Mouse (Mus musculus): ENCODE measurements around the gene Tbc1d14. TPM values are rescaled to one million over a fixed set of nuclear protein-coding genes. Genes with fewer than 3 reads are reported as not detected.

Gene Tbc1d14
- 27.7 and 49.9 TPM in 2 replicates for polyA plus RNA-seq (2014; fragmentation: Nextera tagmentation; extraction: Ambion mirVana)

GRCm38 (mm10) chr5:36593176-36593575, at the start of gene Tbc1d14:
Gene Tbc1d14 (minus strand): TSS chr5:36593276.
- Histone ChIP-seq H3K36me3 (ENCODE audit: control insufficient read depth, insufficient read depth, low read length) (no peaks in the 10 kb centered on the region), H3K9ac (ENCODE audit: low read depth, low read length) (no peak within 1 kb of the TSS), H3K4me1 (ENCODE audit: control insufficient read depth, insufficient read depth, low read length) (no peaks in the 10 kb centered on the region), H3K9me3 (ENCODE audit: control insufficient read depth, low read length) (no peaks in the 10 kb centered on the region), H3K27ac (ENCODE audit: low read depth, low read length) (no peak within 1 kb of the TSS), H3K4me3 (ENCODE audit: low read length) (no peak within 1 kb of the TSS), H3K27me3 (ENCODE audit: control insufficient read depth, insufficient read depth, low read length) (no peaks in the 10 kb centered on the region), H3K4me2 (replicated peaks; ENCODE audit: low read depth, low read length) (no peak within 1 kb of the TSS)
- WGBS: 84% methylated on average over 5 of the region's 5 CpGs
- no peak for ATAC-seq (ENCODE audit: low FRiP score, low TSS enrichment)

- WGBS: 66% methylated on average over 5 of the region's 5 CpGs
- no peaks in the 10 kb centered on the region for H3K27me3 ChIP-seq (ENCODE audit: control insufficient read depth, insufficient read depth, low read length)
- H3K4me3 ChIP-seq (ENCODE audit: low read length): no peak overlapping the region
- no peak overlapping the region for H3K27ac ChIP-seq (ENCODE audit: low read depth, low read length)
- H3K4me2 ChIP-seq (replicated peaks; ENCODE audit: low read depth, low read length): no peak overlapping the region
- no peaks in the 10 kb centered on the region for H3K9me3 ChIP-seq (ENCODE audit: control insufficient read depth, low read length)
- peaks cover 17% of the 10 kb centered on the region for H3K36me3 ChIP-seq (ENCODE audit: control insufficient read depth, insufficient read depth, low read length)
- no peak for ATAC-seq (ENCODE audit: low FRiP score, low TSS enrichment)
- H3K4me1 ChIP-seq (ENCODE audit: control insufficient read depth, insufficient read depth, low read length): peaks cover 12% of the 10 kb centered on the region
- H3K9ac ChIP-seq (ENCODE audit: low read depth, low read length): no peak overlapping the region
Observed at GRCm38 (mm10) chr5:36625612-36626011, 32.5 kb upstream of the Tbc1d14 start.

GRCm38 (mm10) chr5:36623670-36624069, 30.6 kb upstream of the Tbc1d14 start:
- ATAC-seq (ENCODE audit: low FRiP score, low TSS enrichment): no peak
- no peak overlapping the region for H3K9ac ChIP-seq (ENCODE audit: low read depth, low read length)
- 83% methylated on average over 5 of the region's 5 CpGs for WGBS
- H3K27ac ChIP-seq (ENCODE audit: low read depth, low read length): no peak overlapping the region
- H3K4me3 ChIP-seq (ENCODE audit: low read length): no peak overlapping the region
- peaks cover 12% of the 10 kb centered on the region for H3K4me1 ChIP-seq (ENCODE audit: control insufficient read depth, insufficient read depth, low read length)
- no peak overlapping the region for H3K4me2 ChIP-seq (replicated peaks; ENCODE audit: low read depth, low read length)
- no peaks in the 10 kb centered on the region for H3K9me3 ChIP-seq (ENCODE audit: control insufficient read depth, low read length)
- no peaks in the 10 kb centered on the region for H3K27me3 ChIP-seq (ENCODE audit: control insufficient read depth, insufficient read depth, low read length)
- H3K36me3 ChIP-seq (ENCODE audit: control insufficient read depth, insufficient read depth, low read length): peaks cover 11% of the 10 kb centered on the region

GRCm38 (mm10) chr5:36621058-36621449, 28.0 kb upstream of the Tbc1d14 start:
- H3K9ac ChIP-seq (ENCODE audit: low read depth, low read length): no peak overlapping the region
- H3K27me3 ChIP-seq (ENCODE audit: control insufficient read depth, insufficient read depth, low read length): no peaks in the 10 kb centered on the region
- peaks cover 32% of the 10 kb centered on the region for H3K36me3 ChIP-seq (ENCODE audit: control insufficient read depth, insufficient read depth, low read length)
- H3K4me3 ChIP-seq (ENCODE audit: low read length): no peak overlapping the region
- H3K9me3 ChIP-seq (ENCODE audit: control insufficient read depth, low read length): no peaks in the 10 kb centered on the region
- no peak overlapping the region for H3K4me2 ChIP-seq (replicated peaks; ENCODE audit: low read depth, low read length)
- peak overlapping the region; percentile 59; the same call in 1 of the 2 replicates for H3K27ac ChIP-seq (ENCODE audit: low read depth, low read length)
- H3K4me1 ChIP-seq (ENCODE audit: control insufficient read depth, insufficient read depth, low read length): peaks cover 10% of the 10 kb centered on the region
- WGBS: 86% methylated on average over 5 of the region's 5 CpGs
- ATAC-seq (ENCODE audit: low FRiP score, low TSS enrichment): no peak

GRCm38 (mm10) chr5:36620409-36621057, 27.5 kb upstream of the Tbc1d14 start:
- no peak overlapping the region for H3K9ac ChIP-seq (ENCODE audit: low read depth, low read length)
- 0 out of 2 replicates have a peak overlapping the region, but pooled peaks have one; percentile 17 for H3K27ac ChIP-seq (ENCODE audit: low read depth, low read length)
- peaks cover 38% of the 10 kb centered on the region for H3K36me3 ChIP-seq (ENCODE audit: control insufficient read depth, insufficient read depth, low read length)
- WGBS: 81% methylated on average over 8 of the region's 8 CpGs
- no peaks in the 10 kb centered on the region for H3K9me3 ChIP-seq (ENCODE audit: control insufficient read depth, low read length)
- no peak overlapping the region for H3K4me2 ChIP-seq (replicated peaks; ENCODE audit: low read depth, low read length)
- no peak overlapping the region for H3K4me3 ChIP-seq (ENCODE audit: low read length)
- no peaks in the 10 kb centered on the region for H3K27me3 ChIP-seq (ENCODE audit: control insufficient read depth, insufficient read depth, low read length)
- H3K4me1 ChIP-seq (ENCODE audit: control insufficient read depth, insufficient read depth, low read length): peaks cover 5% of the 10 kb centered on the region; the same call in 1 of the 2 replicates
- ATAC-seq (ENCODE audit: low FRiP score, low TSS enrichment): no peak

GRCm38 (mm10) chr5:36618890-36619289, 25.8 kb upstream of the Tbc1d14 start:
- 92% methylated on average over 5 of the region's 5 CpGs for WGBS
- Histone ChIP-seq H3K9ac (ENCODE audit: low read depth, low read length) (no peak overlapping the region), H3K9me3 (ENCODE audit: control insufficient read depth, low read length) (no peaks in the 10 kb centered on the region), H3K27ac (ENCODE audit: low read depth, low read length) (no peak overlapping the region), H3K36me3 (ENCODE audit: control insufficient read depth, insufficient read depth, low read length) (peaks cover 50% of the 10 kb centered on the region), H3K4me3 (ENCODE audit: low read length) (no peak overlapping the region), H3K4me2 (replicated peaks; ENCODE audit: low read depth, low read length) (no peak overlapping the region), H3K4me1 (ENCODE audit: control insufficient read depth, insufficient read depth, low read length) (peaks cover 4% of the 10 kb centered on the region; the same call in 1 of the 2 replicates), H3K27me3 (ENCODE audit: control insufficient read depth, insufficient read depth, low read length) (no peaks in the 10 kb centered on the region)
- no peak for ATAC-seq (ENCODE audit: low FRiP score, low TSS enrichment)

GRCm38 (mm10) chr5:36618356-36618755, 25.3 kb upstream of the Tbc1d14 start:
- H3K9ac ChIP-seq (ENCODE audit: low read depth, low read length): no peak overlapping the region
- no peak for ATAC-seq (ENCODE audit: low FRiP score, low TSS enrichment)
- H3K4me3 ChIP-seq (ENCODE audit: low read length): no peak overlapping the region
- peaks cover 4% of the 10 kb centered on the region; the same call in 1 of the 2 replicates for H3K4me1 ChIP-seq (ENCODE audit: control insufficient read depth, insufficient read depth, low read length)
- H3K27ac ChIP-seq (ENCODE audit: low read depth, low read length): no peak overlapping the region
- 75% methylated on average over 4 of the region's 4 CpGs for WGBS
- H3K27me3 ChIP-seq (ENCODE audit: control insufficient read depth, insufficient read depth, low read length): no peaks in the 10 kb centered on the region
- no peak overlapping the region for H3K4me2 ChIP-seq (replicated peaks; ENCODE audit: low read depth, low read length)
- peaks cover 55% of the 10 kb centered on the region for H3K36me3 ChIP-seq (ENCODE audit: control insufficient read depth, insufficient read depth, low read length)
- H3K9me3 ChIP-seq (ENCODE audit: control insufficient read depth, low read length): no peaks in the 10 kb centered on the region

GRCm38 (mm10) chr5:36614124-36614523, 21.0 kb upstream of the Tbc1d14 start:
- Histone ChIP-seq H3K4me2 (replicated peaks; ENCODE audit: low read depth, low read length) (no peak overlapping the region), H3K4me3 (ENCODE audit: low read length) (no peak overlapping the region), H3K27ac (ENCODE audit: low read depth, low read length) (no peak overlapping the region), H3K9me3 (ENCODE audit: control insufficient read depth, low read length) (no peaks in the 10 kb centered on the region), H3K4me1 (ENCODE audit: control insufficient read depth, insufficient read depth, low read length) (no peaks in the 10 kb centered on the region), H3K27me3 (ENCODE audit: control insufficient read depth, insufficient read depth, low read length) (no peaks in the 10 kb centered on the region), H3K36me3 (ENCODE audit: control insufficient read depth, insufficient read depth, low read length) (peaks cover 74% of the 10 kb centered on the region), H3K9ac (ENCODE audit: low read depth, low read length) (no peak overlapping the region)
- 68% methylated on average over 4 of the region's 4 CpGs for WGBS
- no peak for ATAC-seq (ENCODE audit: low FRiP score, low TSS enrichment)

- Histone ChIP-seq H3K27ac (ENCODE audit: low read depth, low read length) (no peak overlapping the region), H3K9ac (ENCODE audit: low read depth, low read length) (no peak overlapping the region), H3K27me3 (ENCODE audit: control insufficient read depth, insufficient read depth, low read length) (no peaks in the 10 kb centered on the region), H3K4me1 (ENCODE audit: control insufficient read depth, insufficient read depth, low read length) (no peaks in the 10 kb centered on the region), H3K36me3 (ENCODE audit: control insufficient read depth, insufficient read depth, low read length) (peaks cover 63% of the 10 kb centered on the region), H3K4me3 (ENCODE audit: low read length) (no peak overlapping the region), H3K9me3 (ENCODE audit: control insufficient read depth, low read length) (no peaks in the 10 kb centered on the region), H3K4me2 (replicated peaks; ENCODE audit: low read depth, low read length) (no peak overlapping the region)
- no peak for ATAC-seq (ENCODE audit: low FRiP score, low TSS enrichment)
- 91% methylated on average over 2 of the region's 2 CpGs for WGBS
Observed at GRCm38 (mm10) chr5:36608939-36609499, 15.9 kb upstream of the Tbc1d14 start.

All from kidney, embryonic 14.5 days (tissue).